In the genomic region with DNA sequence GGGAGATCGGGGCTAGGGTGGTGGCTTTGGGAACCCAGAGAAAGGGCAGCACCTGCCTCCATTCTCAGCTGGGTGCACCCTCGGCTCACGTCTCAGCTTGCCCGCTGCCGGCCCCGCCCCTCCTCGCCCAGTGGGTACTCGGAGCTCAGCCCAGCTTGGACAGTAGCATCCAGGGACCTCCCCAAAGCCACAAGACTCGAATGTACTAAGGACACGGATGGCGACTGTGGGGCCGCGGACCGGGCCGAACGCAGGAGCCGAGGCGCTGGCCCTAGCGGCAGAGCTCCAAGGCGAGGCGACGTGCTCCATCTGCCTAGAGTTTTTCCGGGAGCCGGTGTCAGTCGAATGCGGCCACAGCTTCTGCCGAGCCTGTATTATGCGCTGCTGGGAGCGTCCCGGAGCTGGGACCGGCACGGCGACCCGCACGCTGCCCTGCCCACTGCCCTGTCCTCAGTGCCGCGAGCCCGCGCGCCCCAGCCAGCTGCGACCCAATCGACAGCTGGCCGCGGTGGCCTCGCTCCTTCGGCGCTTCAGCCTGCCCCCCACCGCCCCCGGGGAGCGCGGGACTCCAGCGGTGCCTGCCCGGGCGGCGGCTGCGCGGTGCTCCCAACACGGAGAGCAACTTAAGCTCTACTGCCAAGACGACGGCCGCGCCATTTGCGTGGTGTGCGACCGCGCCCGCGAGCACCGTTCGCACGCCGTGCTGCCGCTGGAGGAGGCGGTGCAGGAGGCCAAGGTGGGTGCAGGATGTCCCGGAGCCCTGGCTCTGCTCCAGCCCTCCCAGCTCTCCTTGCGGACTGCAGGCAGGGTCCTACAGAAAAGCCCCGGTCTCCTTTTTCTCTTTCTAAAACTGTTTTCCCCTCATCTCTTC, we compare ENCODE assay signal across 8 mouse cellular contexts. TPM values are rescaled to one million over a fixed set of nuclear protein-coding genes. Genes with fewer than 3 reads are reported as not detected.
DNase-seq lines count a peak whose midpoint lies in the region; ATAC-seq and TF ChIP-seq lines count a peak whose summit lies in the region.

No protein-coding gene starts in this region.

- H3K4me1 ChIP-seq in intestine, embryonic 15.5 days (replicated peaks) = peaks cover 4% of the 10 kb centered on the region
- H3K4me1 ChIP-seq in liver, embryonic 11.5 days (replicated peaks; ENCODE audit: control insufficient read depth, insufficient read depth, low read length) = peaks cover 11% of the 10 kb centered on the region
- H3K4me1 ChIP-seq in midbrain, postnatal 0 days (ENCODE audit: insufficient read depth, low read length) = no peaks in the 10 kb centered on the region

- peak overlapping the region; percentile 67 for H3K27ac ChIP-seq in intestine, embryonic 15.5 days
- no peak overlapping the region for H3K27ac ChIP-seq in liver, embryonic 11.5 days (ENCODE audit: low read depth, low read length)
- peak overlapping the region; percentile 78 for H3K27ac ChIP-seq in midbrain, postnatal 0 days (ENCODE audit: low read depth, low read length)

- no peak for TF ChIP-seq CTCF in midbrain, postnatal 0 days (IDR thresholded peaks at IDR 0.05)

- peak; percentile 43 for ATAC-seq in intestine, embryonic 15.5 days
- ATAC-seq in liver, embryonic 11.5 days (replicated peaks; ENCODE audit: low FRiP score) = 0 out of 2 replicates have a peak, but pooled peaks have one; percentile 2
- peak; percentile 21 for ATAC-seq in midbrain, postnatal 0 days (ENCODE audit: low FRiP score)

- no peaks in the 10 kb centered on the region for H3K27me3 ChIP-seq in intestine, embryonic 15.5 days (replicated peaks)
- H3K27me3 ChIP-seq in liver, embryonic 11.5 days (replicated peaks; ENCODE audit: control insufficient read depth, insufficient read depth, low read length) = peaks cover 6% of the 10 kb centered on the region; the same call in 1 of the 2 replicates
- no peaks in the 10 kb centered on the region for H3K27me3 ChIP-seq in midbrain, postnatal 0 days (ENCODE audit: insufficient read depth, low read length)

- under 1% methylated on average over 77 of the region's 77 CpGs for WGBS in intestine, embryonic 15.5 days
- WGBS in liver, embryonic 11.5 days = under 1% methylated on average over 75 of the region's 77 CpGs
- under 1% methylated on average over 68 of the region's 77 CpGs for WGBS in midbrain, postnatal 0 days

- peak; percentile 58 to 67 for DNase-seq in left cerebral cortex, adult 18-20 months (ENCODE audit: low spot score in 2 of 2)
- no peak for DNase-seq in left cerebral cortex, adult 11 months (ENCODE audit: low spot score)
- peak; percentile 58 for DNase-seq in embryo, embryonic 9.5 days (ENCODE audit: extremely low spot score)
- DNase-seq in heart, adult 11 months = peak; percentile 98
- peak; percentile 69 for DNase-seq in liver, embryonic 11.5 days (ENCODE audit: low spot score)
- no peak for DNase-seq in midbrain, postnatal 0 days (ENCODE audit: low spot score)
- peak; percentile 72 to 73 for DNase-seq in spleen, postnatal 36 days (ENCODE audit: low spot score in 2 of 2)

- peak overlapping the region; percentile 91 for H3K4me2 ChIP-seq in intestine, embryonic 15.5 days (replicated peaks)
- H3K4me2 ChIP-seq in liver, embryonic 11.5 days = peak overlapping the region; percentile 99
- H3K4me2 ChIP-seq in midbrain, postnatal 0 days (ENCODE audit: low read depth, low read length, poor library complexity, severe bottlenecking) = peak overlapping the region; percentile 85

- no peaks in the 10 kb centered on the region for H3K9me3 ChIP-seq in intestine, embryonic 15.5 days
- H3K9me3 ChIP-seq in liver, embryonic 11.5 days (ENCODE audit: control insufficient read depth, low read length) = no peaks in the 10 kb centered on the region
- no peaks in the 10 kb centered on the region for H3K9me3 ChIP-seq in midbrain, postnatal 0 days (ENCODE audit: low read length)

- no peaks in the 10 kb centered on the region for H3K36me3 ChIP-seq in intestine, embryonic 15.5 days
- no peaks in the 10 kb centered on the region for H3K36me3 ChIP-seq in liver, embryonic 11.5 days (ENCODE audit: control insufficient read depth, insufficient read depth, low read length)
- H3K36me3 ChIP-seq in midbrain, postnatal 0 days (ENCODE audit: insufficient read depth, low read length) = no peaks in the 10 kb centered on the region

- H3K4me3 ChIP-seq in intestine, embryonic 15.5 days (replicated peaks) = peak overlapping the region; percentile 92
- H3K4me3 ChIP-seq in liver, embryonic 11.5 days (ENCODE audit: low read depth, low read length) = peak overlapping the region; percentile 85
- H3K4me3 ChIP-seq in midbrain, postnatal 0 days (ENCODE audit: low read depth, low read length) = peak overlapping the region; percentile 86

- peak overlapping the region; percentile 72 for H3K9ac ChIP-seq in intestine, embryonic 15.5 days
- peak overlapping the region; percentile 68 for H3K9ac ChIP-seq in liver, embryonic 11.5 days (ENCODE audit: low read depth, low read length)
- H3K9ac ChIP-seq in midbrain, postnatal 0 days (replicated peaks; ENCODE audit: low read length, poor library complexity, severe bottlenecking) = peak overlapping the region; percentile 77

RNA-seq across cellular contexts. Expression of gene Gm12184, which starts 11.1 kb away (rescaled TPM):
- total RNA-seq in left cerebral cortex, adult 18-20 months (2021) = 1 to 10 TPM; 1.7 to 3.0 TPM
- polyA plus RNA-seq in intestine, embryonic 15.5 days (2015; fragmentation: Nextera tagmentation; extraction: Ambion mirVana) = 3.7 and 5.4 TPM in 2 replicates
- 6.2 and 7.6 TPM in 2 replicates for polyA plus RNA-seq in liver, embryonic 11.5 days (2014; fragmentation: Nextera tagmentation; extraction: Ambion mirVana)
- 4.3 and 8.2 TPM in 2 replicates for total RNA-seq in midbrain, postnatal 0 days (2014; rRNA removed)
- 2.4 and 3.0 TPM in 2 replicates for polyA plus RNA-seq in midbrain, postnatal 0 days (2015; fragmentation: Nextera tagmentation; extraction: Ambion mirVana)

RNA-seq across cellular contexts. Expression of gene Trim7, which starts 11.6 kb away (rescaled TPM):
- total RNA-seq in left cerebral cortex, adult 18-20 months (2021) = 1 to 10 TPM; 2.3 to 3.7 TPM
- polyA plus RNA-seq in intestine, embryonic 15.5 days (2015; fragmentation: Nextera tagmentation; extraction: Ambion mirVana) = 1.1 and 2.7 TPM in 2 replicates
- 0.18 and 0.38 TPM in 2 replicates for polyA plus RNA-seq in liver, embryonic 11.5 days (2014; fragmentation: Nextera tagmentation; extraction: Ambion mirVana)
- total RNA-seq in midbrain, postnatal 0 days (2014; rRNA removed) = 7.7 and 8.6 TPM in 2 replicates
- polyA plus RNA-seq in midbrain, postnatal 0 days (2015; fragmentation: Nextera tagmentation; extraction: Ambion mirVana) = 3.4 and 3.7 TPM in 2 replicates

RNA-seq across cellular contexts. Expression of gene Trim41, which starts 20.4 kb away (rescaled TPM):
- 10 to 100 TPM; 57.1 to 60.2 TPM for total RNA-seq in left cerebral cortex, adult 18-20 months (2021)
- 4.1 and 6.4 TPM in 2 replicates for polyA plus RNA-seq in intestine, embryonic 15.5 days (2015; fragmentation: Nextera tagmentation; extraction: Ambion mirVana)
- 3.5 and 4.5 TPM in 2 replicates for polyA plus RNA-seq in liver, embryonic 11.5 days (2014; fragmentation: Nextera tagmentation; extraction: Ambion mirVana)
- 38.9 and 41.5 TPM in 2 replicates for total RNA-seq in midbrain, postnatal 0 days (2014; rRNA removed)
- polyA plus RNA-seq in midbrain, postnatal 0 days (2015; fragmentation: Nextera tagmentation; extraction: Ambion mirVana) = 5.0 and 5.1 TPM in 2 replicates

RNA-seq across cellular contexts. Expression of gene Irgm1, which starts 33.9 kb away (rescaled TPM):
- 1 to 10 TPM; 7.0 to 7.7 TPM for total RNA-seq in left cerebral cortex, adult 18-20 months (2021)
- 16.0 and 16.4 TPM in 2 replicates for polyA plus RNA-seq in intestine, embryonic 15.5 days (2015; fragmentation: Nextera tagmentation; extraction: Ambion mirVana)
- 15.2 and 17.2 TPM in 2 replicates for polyA plus RNA-seq in liver, embryonic 11.5 days (2014; fragmentation: Nextera tagmentation; extraction: Ambion mirVana)
- 6.2 and 7.6 TPM in 2 replicates for total RNA-seq in midbrain, postnatal 0 days (2014; rRNA removed)
- 4.9 and 5.8 TPM in 2 replicates for polyA plus RNA-seq in midbrain, postnatal 0 days (2015; fragmentation: Nextera tagmentation; extraction: Ambion mirVana)

RNA-seq across cellular contexts. Expression of gene Rack1, which starts 37.4 kb away (rescaled TPM):
- total RNA-seq in left cerebral cortex, adult 18-20 months (2021) = 100 to 1,000 TPM; 233 to 240 TPM
- polyA plus RNA-seq in intestine, embryonic 15.5 days (2015; fragmentation: Nextera tagmentation; extraction: Ambion mirVana) = 815 and 831 TPM in 2 replicates
- polyA plus RNA-seq in liver, embryonic 11.5 days (2014; fragmentation: Nextera tagmentation; extraction: Ambion mirVana) = 1,154 and 1,248 TPM in 2 replicates
- 932 and 1,043 TPM in 2 replicates for total RNA-seq in midbrain, postnatal 0 days (2014; rRNA removed)
- polyA plus RNA-seq in midbrain, postnatal 0 days (2015; fragmentation: Nextera tagmentation; extraction: Ambion mirVana) = 317 and 331 TPM in 2 replicates

Comparison
In these comparisons a context has a peak if more than half of its experiments do, and no peak if none do; other contexts are left out.
1. DNase-seq: peak in left cerebral cortex, adult 18-20 months (2 of 2), embryo, embryonic 9.5 days (single experiment), heart, adult 11 months (single experiment), liver, embryonic 11.5 days (single experiment) and spleen, postnatal 36 days (2 of 2); none in left cerebral cortex, adult 11 months (single experiment) and midbrain, postnatal 0 days (single experiment).
2. Peak in every context shown above with its lines, with median percentiles within 50 percentile points of each other: ATAC-seq, H3K4me2 ChIP-seq, H3K4me3 ChIP-seq and H3K9ac ChIP-seq.